Mouse (Mus musculus) liver, embryonic 14.5 days (tissue): ENCODE data around the gene Slc25a13.

Experiments
- CTCF ChIP-seq: IDR thresholded peaks from 2 replicates; pipeline ENCODE4 v1.5.1; 2016; ENCODE audit warnings: antibody characterized with exemption, low read depth, control low read depth
- EP300 ChIP-seq: IDR thresholded peaks from 2 replicates; pipeline ENCODE4 v1.6.1; 2016; ENCODE audit warnings: antibody characterized with exemption, low read depth

DNA sequence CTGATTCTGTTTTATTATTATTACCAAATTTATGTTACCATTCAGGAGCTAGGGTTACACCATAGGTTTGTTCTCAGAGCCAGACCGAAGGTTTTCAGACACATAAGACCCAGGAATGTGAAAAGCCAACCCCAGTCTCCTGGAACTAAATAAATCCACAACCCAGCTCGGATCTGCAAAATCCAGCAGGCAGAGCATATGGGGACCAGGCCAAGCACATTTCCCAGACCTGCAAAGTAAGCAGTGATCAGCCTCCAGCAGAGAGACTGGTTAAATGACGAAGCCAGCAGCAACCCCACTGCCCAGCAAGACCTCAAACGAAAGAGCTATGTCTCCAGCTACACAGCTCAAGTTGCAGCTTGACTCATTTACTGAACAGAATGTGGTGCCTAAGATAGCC lies 43.9 kb upstream of the Slc25a13 start:
- TF ChIP-seq CTCF = no peak
- TF ChIP-seq EP300 = no peak
